Mouse (Mus musculus) liver, adult 2 months (tissue): Measurements from ENCODE around the gene Catspere2.
"Not testable (repeated sequence)": the region's sequence is repeated elsewhere in the genome, so short reads cannot be mapped to it uniquely, and the experiment has no call there.

Source experiments
- CTCF ChIP-seq: fragments of 200-500 bp; IDR thresholded peaks from 2 replicates; pipeline ENCODE4 v1.5.1; 2011; ENCODE audit warnings: low read depth, low read length, control low read depth
- POLR2A ChIP-seq: fragments of 200-500 bp; IDR thresholded peaks from 2 replicates; pipeline ENCODE4 v1.6.1; 2011; ENCODE audit warnings: low read length, control low read depth; ENCODE audit not compliant: insufficient read depth; ENCODE audit errors: extremely low read depth

- not testable (repeated sequence) for TF ChIP-seq CTCF, POLR2A
Observed at GRCm38 (mm10) chr1:178146915-178147314, 163.7 kb downstream of the Catspere2 start.
